Mouse (Mus musculus): Measurements from ENCODE around the gene Ddost. TPM values are rescaled to one million over a fixed set of nuclear protein-coding genes. Genes with fewer than 3 reads are reported as not detected.

The Ddost gene
- polyA plus RNA-seq, 1 experiment from 2014 or later: 111 TPM

GRCm38 (mm10) chr4:138327891-138328470 is 23.5 kb downstream of the Ddost start:
- Histone ChIP-seq H3K4me2 (ENCODE audit: low read depth, low read length) (peak overlapping the region; percentile 55), H3K9ac (replicated peaks) (peak overlapping the region; percentile 55), H3K36me3 (replicated peaks; ENCODE audit: insufficient read depth, low read length) (no peaks in the 10 kb centered on the region), H3K27ac (ENCODE audit: low read depth) (peak overlapping the region; percentile 78), H3K9me3 (ENCODE audit: low read length) (no peaks in the 10 kb centered on the region), H3K27me3 (ENCODE audit: insufficient read depth, low read length) (no peaks in the 10 kb centered on the region), H3K4me1 (ENCODE audit: insufficient read depth) (peaks cover 14% of the 10 kb centered on the region), H3K4me3 (ENCODE audit: low read depth, low read length) (peak overlapping the region; percentile 30)
- TF ChIP-seq EP300 (IDR thresholded peaks at IDR 0.05; ENCODE audit: low read depth): no peak
- TF ChIP-seq CTCF (IDR thresholded peaks at IDR 0.05; ENCODE audit: low read depth): no peak
- WGBS (ENCODE audit: insufficient replicate concordance): 58% methylated on average over 7 of the region's 7 CpGs
- DNase-seq (no peak), ATAC-seq (no peak)

GRCm38 (mm10) chr4:138330264-138330671 is 25.7 kb downstream of the Ddost start:
- no peak for ATAC-seq

GRCm38 (mm10) chr4:138331647-138332046 is 27.1 kb downstream of the Ddost start:
- Histone ChIP-seq H3K36me3 (replicated peaks; ENCODE audit: insufficient read depth, low read length) (no peaks in the 10 kb centered on the region), H3K9ac (replicated peaks) (no peak overlapping the region), H3K4me3 (ENCODE audit: low read depth, low read length) (no peak overlapping the region), H3K4me2 (ENCODE audit: low read depth, low read length) (no peak overlapping the region), H3K27me3 (ENCODE audit: insufficient read depth, low read length) (no peaks in the 10 kb centered on the region), H3K9me3 (ENCODE audit: low read length) (no peaks in the 10 kb centered on the region), H3K4me1 (ENCODE audit: insufficient read depth) (peaks cover 1% of the 10 kb centered on the region; the same call in 1 of the 2 replicates), H3K27ac (ENCODE audit: low read depth) (no peak overlapping the region)
- 63% methylated on average over 9 of the region's 9 CpGs for WGBS (ENCODE audit: insufficient replicate concordance)
- TF ChIP-seq CTCF (IDR thresholded peaks at IDR 0.05; ENCODE audit: low read depth) (no peak), EP300 (IDR thresholded peaks at IDR 0.05; ENCODE audit: low read depth) (no peak)
- DNase-seq (no peak), ATAC-seq (no peak)

More at GRCm38 (mm10) chr4:138330264-138330671, 25.7 kb downstream of the Ddost start:
- H3K9me3 ChIP-seq (ENCODE audit: low read length): no peaks in the 10 kb centered on the region
- WGBS (ENCODE audit: insufficient replicate concordance): 34% methylated on average over 15 of the region's 15 CpGs
- H3K4me3 ChIP-seq (ENCODE audit: low read depth, low read length): no peak overlapping the region
- H3K9ac ChIP-seq (replicated peaks): no peak overlapping the region
- H3K36me3 ChIP-seq (replicated peaks; ENCODE audit: insufficient read depth, low read length): no peaks in the 10 kb centered on the region
- no peaks in the 10 kb centered on the region for H3K27me3 ChIP-seq (ENCODE audit: insufficient read depth, low read length)
- no peak for TF ChIP-seq CTCF (IDR thresholded peaks at IDR 0.05; ENCODE audit: low read depth)
- no peak for TF ChIP-seq EP300 (IDR thresholded peaks at IDR 0.05; ENCODE audit: low read depth)
- H3K27ac ChIP-seq (ENCODE audit: low read depth): no peak overlapping the region
- no peak for DNase-seq
- peaks cover 5% of the 10 kb centered on the region; the same call in 1 of the 2 replicates for H3K4me1 ChIP-seq (ENCODE audit: insufficient read depth)
- H3K4me2 ChIP-seq (ENCODE audit: low read depth, low read length): no peak overlapping the region

GRCm38 (mm10) chr4:138333135-138333534 is 28.6 kb downstream of the Ddost start:
- H3K9ac ChIP-seq (replicated peaks): no peak overlapping the region
- no peaks in the 10 kb centered on the region for H3K9me3 ChIP-seq (ENCODE audit: low read length)
- TF ChIP-seq EP300 (IDR thresholded peaks at IDR 0.05; ENCODE audit: low read depth): no peak
- TF ChIP-seq CTCF (IDR thresholded peaks at IDR 0.05; ENCODE audit: low read depth): no peak
- WGBS (ENCODE audit: insufficient replicate concordance): 72% methylated on average over 4 of the region's 4 CpGs
- no peak overlapping the region for H3K4me3 ChIP-seq (ENCODE audit: low read depth, low read length)
- no peaks in the 10 kb centered on the region for H3K4me1 ChIP-seq (ENCODE audit: insufficient read depth)
- no peaks in the 10 kb centered on the region for H3K36me3 ChIP-seq (replicated peaks; ENCODE audit: insufficient read depth, low read length)
- no peaks in the 10 kb centered on the region for H3K27me3 ChIP-seq (ENCODE audit: insufficient read depth, low read length)
- H3K4me2 ChIP-seq (ENCODE audit: low read depth, low read length): no peak overlapping the region
- no peak for DNase-seq
- no peak overlapping the region for H3K27ac ChIP-seq (ENCODE audit: low read depth)
- ATAC-seq: no peak

- no peaks in the 10 kb centered on the region for H3K9me3 ChIP-seq (ENCODE audit: low read length)
- no peak overlapping the region for H3K27ac ChIP-seq (ENCODE audit: low read depth)
- H3K4me1 ChIP-seq (ENCODE audit: insufficient read depth): no peaks in the 10 kb centered on the region
- no peak overlapping the region for H3K4me3 ChIP-seq (ENCODE audit: low read depth, low read length)
- no peak for DNase-seq
- no peak overlapping the region for H3K9ac ChIP-seq (replicated peaks)
- H3K36me3 ChIP-seq (replicated peaks; ENCODE audit: insufficient read depth, low read length): no peaks in the 10 kb centered on the region
- H3K27me3 ChIP-seq (ENCODE audit: insufficient read depth, low read length): no peaks in the 10 kb centered on the region
- whole genome bisulfite sequencing (ENCODE audit: insufficient replicate concordance): 84% methylated on average over 12 of the region's 12 CpGs
- ATAC-seq: no peak
- H3K4me2 ChIP-seq (ENCODE audit: low read depth, low read length): no peak overlapping the region
- no peak for TF ChIP-seq EP300 (IDR thresholded peaks at IDR 0.05; ENCODE audit: low read depth)
- TF ChIP-seq CTCF (IDR thresholded peaks at IDR 0.05; ENCODE audit: low read depth): no peak
These were observed 30.5 kb downstream of the Ddost start for GRCm38 (mm10) chr4:138335036-138335435.

GRCm38 (mm10) chr4:138335648-138336047 is 31.1 kb downstream of the Ddost start:
- 82% methylated on average over 6 of the region's 6 CpGs for WGBS (ENCODE audit: insufficient replicate concordance)
- Histone ChIP-seq H3K4me2 (ENCODE audit: low read depth, low read length) (no peak overlapping the region), H3K36me3 (replicated peaks; ENCODE audit: insufficient read depth, low read length) (no peaks in the 10 kb centered on the region), H3K4me3 (ENCODE audit: low read depth, low read length) (no peak overlapping the region), H3K27me3 (ENCODE audit: insufficient read depth, low read length) (no peaks in the 10 kb centered on the region), H3K9ac (replicated peaks) (no peak overlapping the region), H3K27ac (ENCODE audit: low read depth) (no peak overlapping the region), H3K9me3 (ENCODE audit: low read length) (no peaks in the 10 kb centered on the region), H3K4me1 (ENCODE audit: insufficient read depth) (no peaks in the 10 kb centered on the region)
- TF ChIP-seq EP300 (IDR thresholded peaks at IDR 0.05; ENCODE audit: low read depth): no peak
- TF ChIP-seq CTCF (IDR thresholded peaks at IDR 0.05; ENCODE audit: low read depth): peak; percentile 52
- ATAC-seq: no peak
- DNase-seq: no peak

Measured in liver, postnatal 0 days (tissue).